Mouse (Mus musculus) stomach, postnatal 0 days (tissue): ENCODE results near the gene Zmym5.

Source experiments
- CTCF ChIP-seq: IDR thresholded peaks from 2 replicates; pipeline ENCODE4 v1.5.1; 2016; ENCODE audit warnings: antibody characterized with exemption, low read depth, mild to moderate bottlenecking, moderate library complexity
- EP300 ChIP-seq: optimal IDR thresholded peaks from 2 replicates; pipeline ENCODE3; 2016; ENCODE audit warnings: antibody characterized with exemption

DNA sequence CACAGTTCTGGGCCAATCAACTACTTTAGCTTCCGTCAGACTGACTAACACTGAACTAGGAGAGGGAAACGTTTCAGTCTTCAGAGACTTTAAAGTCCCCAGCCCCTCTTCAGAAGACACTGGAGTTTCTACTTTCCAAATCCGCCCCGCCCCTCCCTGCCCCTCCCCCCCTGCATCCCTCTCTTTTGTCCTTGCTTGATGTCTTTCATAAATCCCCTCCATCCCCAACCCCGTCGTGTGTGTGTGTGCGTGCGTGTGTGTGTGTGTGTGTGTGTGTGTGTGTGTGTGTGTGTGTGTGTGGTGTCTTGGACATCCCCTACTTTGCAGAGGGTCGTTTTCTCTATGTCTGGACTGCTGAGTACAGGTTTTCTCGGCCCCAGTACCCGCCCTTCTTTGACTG, 6.1 kb upstream of the Zmym5 start:
- TF ChIP-seq CTCF: no peak
- TF ChIP-seq EP300: no peak
